Mouse (Mus musculus) C2C12 (cell line): ENCODE results near the gene Rccd1. TPM values are rescaled to one million over a fixed set of nuclear protein-coding genes. Genes with fewer than 3 reads are reported as not detected.
A peak's percentile ranks its signal among the peaks of the same experiment; 100 is the strongest.

Experiments used
- H3K27me3 ChIP-seq: one replicate; pipeline ENCODE4 v1.6.1; 2011; ENCODE audit not compliant: control insufficient read depth, insufficient read depth, insufficient read length
- H3K36me3 ChIP-seq: one replicate; pipeline ENCODE4 v1.6.1; 2011; ENCODE audit not compliant: control insufficient read depth, insufficient read depth
- H3K4me3 ChIP-seq: one replicate; pipeline ENCODE4 v1.5.1; 2011; ENCODE audit warnings: mild to moderate bottlenecking, control low read depth; ENCODE audit not compliant: poor library complexity, insufficient read depth, severe bottlenecking
- H3K79me2 ChIP-seq: one replicate; pipeline ENCODE4 v1.6.1; 2011; ENCODE audit not compliant: control insufficient read depth, insufficient read depth
- H3K79me3 ChIP-seq: one replicate; pipeline ENCODE4 v1.6.1; 2011; ENCODE audit warnings: low read depth, control low read depth
- H3ac ChIP-seq: one replicate; pipeline ENCODE3; 2011; ENCODE audit warnings: low read depth; ENCODE audit not compliant: control insufficient read depth, insufficient read length
- CEBPB ChIP-seq: IDR thresholded peaks from one replicate; pipeline ENCODE4 v1.6.1; 2011; ENCODE audit warnings: low read depth, mild to moderate bottlenecking, control low read depth, moderate library complexity
- CTCF ChIP-seq: IDR thresholded peaks from one replicate; pipeline ENCODE4 v1.5.1; 2011; ENCODE audit not compliant: control insufficient read depth, insufficient read depth, insufficient read length
- FOSL1 ChIP-seq: IDR thresholded peaks from one replicate; pipeline ENCODE4 v1.8.0; 2011; ENCODE audit warnings: mild to moderate bottlenecking, low read length; ENCODE audit not compliant: poor library complexity, insufficient read depth, severe bottlenecking
- MAX ChIP-seq: IDR thresholded peaks from one replicate; pipeline ENCODE4 v1.6.1; 2011; ENCODE audit warnings: mild to moderate bottlenecking, control low read depth
- MYOD1 ChIP-seq: IDR thresholded peaks from one replicate; pipeline ENCODE4 v1.6.1; 2011; ENCODE audit warnings: low read depth; ENCODE audit not compliant: control insufficient read depth, insufficient read length
- MYOG ChIP-seq: IDR thresholded peaks from one replicate; pipeline ENCODE4 v1.6.1; 2011; ENCODE audit not compliant: control insufficient read depth, insufficient read length; ENCODE audit errors: extremely low read depth
- USF1 ChIP-seq: IDR thresholded peaks from one replicate; pipeline ENCODE4 v1.6.1; 2011; ENCODE audit warnings: low read depth, mild to moderate bottlenecking, control low read depth, moderate library complexity
- polyA plus RNA-seq: library from polyadenylated mRNA; unstranded; fragments of >200 nt; fragmentation: generic; extraction: Trizol; gene quantifications from one replicate; pipeline ENCODE4 v1.2.1, GENCODE M21; 2012; ENCODE audit warnings: missing spikeins

Gene Rccd1
- polyA plus RNA-seq, 1 experiment = 7.0 TPM

GRCm38 (mm10) chr7:80323336-80323735 lies 918 bp downstream of the Rccd1 start:
- Histone ChIP-seq H3K36me3 (peaks cover 19% of the 10 kb centered on the region), H3K79me3 (peaks cover 9% of the 10 kb centered on the region), H3K27me3 (no peaks in the 10 kb centered on the region), H3ac (peak overlapping the region; percentile 34), H3K4me3 (peak overlapping the region; percentile 45), H3K79me2 (peaks cover 11% of the 10 kb centered on the region)
- TF ChIP-seq MAX = no peak

- H3K27me3 ChIP-seq = no peaks in the 10 kb centered on the region
- no peak overlapping the region for H3ac ChIP-seq
- peaks cover 26% of the 10 kb centered on the region for H3K36me3 ChIP-seq
- H3K4me3 ChIP-seq = no peak overlapping the region
- TF ChIP-seq FOSL1 = no peak
- no peak for TF ChIP-seq CTCF
- TF ChIP-seq MAX = no peak
- TF ChIP-seq USF1 = no peak
- TF ChIP-seq CEBPB = no peak
- no peak for TF ChIP-seq MYOD1
- TF ChIP-seq MYOG = no peak
- H3K79me3 ChIP-seq = peaks cover 9% of the 10 kb centered on the region
- H3K79me2 ChIP-seq = peaks cover 11% of the 10 kb centered on the region
Measured at GRCm38 (mm10) chr7:80319846-80320496, 4.3 kb downstream of the Rccd1 start.

GRCm38 (mm10) chr7:80318670-80319069 lies 5.6 kb downstream of the Rccd1 start:
- Histone ChIP-seq H3K79me3 (peaks cover 9% of the 10 kb centered on the region), H3K27me3 (no peaks in the 10 kb centered on the region), H3K36me3 (peaks cover 39% of the 10 kb centered on the region), H3ac (no peak overlapping the region), H3K4me3 (no peak overlapping the region), H3K79me2 (peaks cover 11% of the 10 kb centered on the region)
- no peak for TF ChIP-seq CEBPB
- no peak for TF ChIP-seq MYOG
- no peak for TF ChIP-seq MYOD1
- TF ChIP-seq MAX = no peak
- TF ChIP-seq USF1 = no peak
- no peak for TF ChIP-seq FOSL1
- TF ChIP-seq CTCF = no peak

- Histone ChIP-seq H3K36me3 (peaks cover 50% of the 10 kb centered on the region), H3K79me2 (peaks cover 1% of the 10 kb centered on the region)
Measured at GRCm38 (mm10) chr7:80317439-80318115, 6.7 kb downstream of the Rccd1 start.

GRCm38 (mm10) chr7:80315733-80316132 lies 8.5 kb downstream of the Rccd1 start:
- TF ChIP-seq MYOG = no peak
- TF ChIP-seq FOSL1 = no peak
- no peak for TF ChIP-seq CEBPB
- no peak for TF ChIP-seq MYOD1
- no peak for TF ChIP-seq USF1
- no peak for TF ChIP-seq CTCF
- TF ChIP-seq MAX = no peak
- Histone ChIP-seq H3K36me3 (peaks cover 67% of the 10 kb centered on the region), H3K79me2 (no peaks in the 10 kb centered on the region), H3K79me3 (no peaks in the 10 kb centered on the region), H3ac (no peak overlapping the region), H3K4me3 (no peak overlapping the region), H3K27me3 (no peaks in the 10 kb centered on the region)

More at GRCm38 (mm10) chr7:80317439-80318115, 6.7 kb downstream of the Rccd1 start:
- no peak overlapping the region for H3K4me3 ChIP-seq
- H3ac ChIP-seq = no peak overlapping the region
- H3K79me3 ChIP-seq = peaks cover 4% of the 10 kb centered on the region
- no peaks in the 10 kb centered on the region for H3K27me3 ChIP-seq
- TF ChIP-seq MAX = no peak
- TF ChIP-seq CEBPB = no peak
- no peak for TF ChIP-seq FOSL1
- TF ChIP-seq MYOD1 = no peak
- TF ChIP-seq MYOG = no peak
- TF ChIP-seq CTCF = no peak
- TF ChIP-seq USF1 = no peak

- Histone ChIP-seq H3ac (no peak overlapping the region), H3K36me3 (peaks cover 98% of the 10 kb centered on the region), H3K27me3 (no peaks in the 10 kb centered on the region), H3K79me2 (no peaks in the 10 kb centered on the region), H3K4me3 (no peak overlapping the region), H3K79me3 (no peaks in the 10 kb centered on the region)
- no peak for TF ChIP-seq CTCF
- no peak for TF ChIP-seq FOSL1
- no peak for TF ChIP-seq CEBPB
- TF ChIP-seq MYOG = no peak
- TF ChIP-seq MAX = no peak
- no peak for TF ChIP-seq USF1
- TF ChIP-seq MYOD1 = no peak
Measured at GRCm38 (mm10) chr7:80310771-80311170, 13.5 kb downstream of the Rccd1 start.
